Mouse (Mus musculus) cerebellum, adult 8-10 months (tissue): Measurements from ENCODE around the gene Ganab.
"Not testable (repeated sequence)": the region's sequence is repeated elsewhere in the genome, so short reads cannot be mapped to it uniquely, and the experiment has no call there.

ENCODE experiments used
- DNase-seq: peaks from one replicate; pipeline ENCODE4 v3.0.0; 2022

The Ganab gene

DNA sequence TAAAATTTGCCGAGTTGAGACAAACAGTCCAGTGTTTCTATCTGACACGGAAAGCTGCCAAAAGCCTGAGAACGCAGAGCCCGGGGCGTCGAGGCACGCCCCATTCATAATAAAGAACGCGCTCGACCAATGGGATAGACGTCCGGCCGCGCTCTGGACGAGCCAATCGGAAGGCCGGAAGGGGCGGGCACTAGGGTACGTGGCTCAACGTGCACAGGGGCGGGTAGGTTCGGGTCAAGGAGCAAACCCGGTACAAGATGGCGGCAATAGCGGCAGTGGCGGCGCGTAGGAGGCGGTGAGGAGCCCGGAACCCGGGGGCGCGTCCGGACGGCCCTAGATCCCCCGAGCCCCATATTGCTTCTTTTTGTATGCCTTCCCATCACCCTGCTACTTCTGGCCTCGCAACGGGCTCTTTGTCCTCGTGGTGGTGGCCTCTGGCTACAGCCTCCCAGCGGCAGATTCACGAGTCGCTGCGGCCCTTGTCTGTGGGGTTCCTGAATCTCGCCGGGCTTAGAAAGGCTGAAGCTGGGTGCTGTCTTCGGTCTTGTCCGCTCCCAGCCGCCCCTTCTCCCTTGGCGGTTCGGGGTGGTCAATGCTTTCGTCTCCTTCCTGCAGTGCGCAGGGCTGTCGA, at the start of gene Ganab:
Gene Ganab, plus strand, starts transcription at position 207 of the 631 bp plus-strand sequence.
- peak; percentile 93 for DNase-seq

DNA sequence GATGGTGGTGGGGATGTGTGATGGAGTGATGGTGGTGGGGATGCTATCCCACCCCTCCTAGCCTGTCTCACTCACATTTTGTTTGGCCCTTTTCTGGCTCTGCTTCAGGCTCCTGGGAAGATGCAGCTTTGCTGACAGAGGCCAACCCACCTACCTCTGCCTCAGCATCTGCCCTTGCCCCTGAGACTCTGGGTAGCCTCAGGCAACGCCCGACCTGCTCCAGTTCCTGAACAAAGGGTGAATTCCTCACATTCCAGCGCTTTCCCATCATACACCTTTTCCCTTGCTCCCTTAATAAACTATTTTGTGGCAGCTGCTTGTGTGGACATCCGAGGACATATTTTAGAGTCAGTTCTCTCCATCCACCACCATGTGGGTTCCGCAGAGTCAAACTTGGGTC, 49.5 kb upstream of the Ganab start:
- no peak for DNase-seq

DNA sequence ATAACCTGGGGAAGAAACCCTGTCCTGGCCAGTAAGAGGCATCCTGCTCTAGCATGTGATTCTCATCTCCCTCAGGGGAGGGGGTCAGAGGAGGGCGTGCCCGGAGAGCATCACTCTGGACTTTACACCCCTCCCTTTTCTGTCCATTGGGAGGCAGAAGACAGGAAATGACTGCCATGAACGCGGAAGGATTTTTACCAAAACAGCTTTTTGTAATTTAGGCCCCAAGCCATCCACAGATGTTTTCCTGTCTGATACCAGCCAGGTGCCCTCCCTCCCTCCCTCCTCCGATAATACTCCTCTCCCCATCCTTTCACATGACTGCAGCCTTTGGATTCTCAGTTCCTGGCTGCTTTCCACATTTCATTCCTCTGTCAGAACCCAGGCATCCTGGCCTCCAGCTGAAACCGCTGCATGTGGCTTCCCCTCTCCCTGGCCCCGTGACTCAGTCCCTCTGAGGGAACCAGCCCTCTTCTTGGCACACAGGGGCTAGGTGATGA, 47.4 kb upstream of the Ganab start, which contains the start of gene Lrrn4cl:
Gene Lrrn4cl, plus strand, starts transcription at position 367 of the 500 bp plus-strand sequence.
- DNase-seq, result no peak

DNA sequence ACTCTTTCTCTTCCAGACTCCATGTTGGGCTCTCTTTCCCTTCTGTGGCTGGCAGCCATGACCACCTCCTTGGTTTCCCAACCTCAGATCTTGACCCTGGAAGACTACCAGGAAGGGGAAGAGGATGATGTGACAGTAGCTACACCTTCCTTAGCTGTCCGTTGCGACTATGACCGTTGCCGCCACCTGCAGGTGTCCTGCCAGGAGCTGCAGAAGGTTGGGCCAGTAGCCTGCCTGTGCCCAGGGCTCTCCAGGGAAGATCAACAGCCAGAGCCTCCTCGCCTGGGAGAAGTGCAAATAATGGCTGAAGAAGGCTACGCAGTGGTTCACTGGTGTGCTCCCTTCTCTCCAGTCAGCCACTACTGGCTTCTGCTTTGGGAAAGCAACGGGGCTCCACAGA, 46.2 kb upstream of the Ganab start:
- no peak for DNase-seq

DNA sequence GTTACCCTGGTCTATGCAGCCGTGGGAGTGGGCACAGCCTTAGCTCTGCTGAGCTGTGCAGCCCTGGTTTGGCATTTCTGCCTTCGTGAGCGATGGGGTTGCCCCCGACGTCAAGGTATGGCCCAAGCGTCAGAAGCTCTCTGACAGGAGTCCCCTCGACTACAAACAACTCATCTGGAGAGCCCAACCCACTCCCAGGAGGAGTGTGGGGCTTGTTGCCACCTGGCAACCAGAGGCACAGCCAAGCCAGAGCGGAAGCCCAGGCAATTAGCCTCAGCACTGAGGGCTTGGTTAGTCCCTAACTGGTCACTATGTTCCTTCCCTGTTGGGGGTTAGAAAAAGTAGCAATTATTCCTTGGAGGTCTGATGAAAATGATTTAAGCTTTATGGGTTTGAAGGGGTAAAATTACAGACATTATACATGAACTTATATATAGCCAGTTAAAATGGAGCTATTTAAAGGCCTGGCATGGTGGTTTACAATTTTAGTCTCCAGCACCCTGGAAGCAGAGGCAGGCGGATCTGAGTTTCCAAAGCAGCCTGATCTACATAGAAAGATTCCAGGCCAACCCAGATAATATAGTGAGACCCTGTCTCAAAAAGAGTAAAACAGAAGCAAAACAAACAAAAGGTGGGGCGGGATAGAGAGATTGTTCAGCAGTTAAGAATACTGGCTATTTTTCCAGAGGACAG, 45.5 kb upstream of the Ganab start:
- no peak for DNase-seq

DNA sequence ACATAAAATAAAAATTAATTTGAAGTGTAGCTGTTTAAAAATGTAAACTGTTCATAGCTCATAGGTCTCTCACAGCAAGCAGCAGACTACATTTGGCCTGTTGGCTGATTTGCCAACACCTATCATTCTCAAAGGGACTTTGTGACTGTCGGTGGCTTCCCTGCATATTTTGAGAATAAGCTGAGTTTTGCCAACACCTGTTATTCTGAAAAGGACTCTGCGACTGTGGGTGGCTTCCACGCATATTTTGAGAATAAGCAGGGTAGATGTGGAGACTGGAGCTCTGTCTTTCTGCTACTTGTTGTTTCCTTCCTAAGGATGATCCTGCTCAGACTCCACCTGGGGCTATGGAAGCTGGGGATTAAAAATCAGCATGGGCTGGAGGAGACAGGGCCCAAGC, 44.8 kb upstream of the Ganab start:
- DNase-seq, result no peak

DNA sequence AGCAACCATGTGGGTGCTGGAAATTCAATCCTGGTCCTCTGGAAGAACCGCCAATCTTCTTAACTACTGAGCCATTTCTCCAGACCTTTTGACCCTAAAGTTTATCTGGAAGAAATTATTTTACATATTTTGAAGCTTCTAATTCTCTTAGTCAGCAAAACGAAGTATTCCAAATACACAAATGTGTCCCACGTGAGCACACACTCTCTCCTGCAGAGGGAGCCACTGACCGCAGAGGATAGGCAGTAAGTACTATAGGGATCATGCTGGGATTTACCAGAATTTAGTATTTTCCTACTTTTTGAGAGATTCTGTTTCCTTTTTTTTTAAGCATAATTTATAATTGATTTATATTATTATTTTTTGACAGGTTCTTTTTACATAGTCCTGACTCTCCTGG, 40.2 kb upstream of the Ganab start:
- DNase-seq, result no peak

DNA sequence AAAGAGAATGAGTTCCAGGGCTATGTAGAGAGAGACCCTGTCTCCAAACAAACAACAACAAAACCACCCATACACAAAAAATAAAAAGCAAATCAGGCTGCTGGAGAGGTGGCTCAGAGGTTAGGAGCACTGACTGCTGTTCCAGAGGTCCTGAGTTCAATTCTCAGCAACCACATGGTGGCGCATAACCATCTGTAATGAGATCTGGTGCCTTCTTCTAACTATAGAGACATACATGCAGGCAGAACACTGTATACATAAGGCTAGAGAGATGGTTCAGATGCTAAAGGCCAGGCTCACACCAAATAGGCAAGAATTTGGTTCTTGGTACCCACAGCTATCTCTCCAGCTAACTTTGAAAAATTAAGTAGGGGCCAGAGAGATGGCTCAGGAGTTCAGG, 38.9 kb upstream of the Ganab start:
- DNase-seq, result no peak

DNA sequence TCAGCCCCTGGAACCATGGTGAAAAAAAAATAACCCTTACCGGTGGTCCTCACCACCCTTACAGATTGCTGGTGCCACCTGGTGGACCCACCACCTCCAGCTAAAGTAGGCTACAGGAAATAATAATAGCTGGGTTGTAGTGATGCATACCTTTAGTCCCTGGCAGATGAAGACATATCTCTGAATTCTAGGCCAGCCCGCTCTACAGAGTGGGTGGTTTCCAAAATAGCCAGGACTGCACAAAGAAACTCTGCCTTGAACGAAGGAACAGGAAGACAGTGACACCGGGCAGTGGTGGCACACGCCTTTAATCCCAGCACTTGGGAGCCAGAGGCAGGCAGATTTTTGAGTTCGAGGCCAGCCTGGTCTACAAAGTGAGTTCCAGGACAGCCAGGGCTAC, 33.6 kb upstream of the Ganab start:
- DNase-seq, result no peak

DNA sequence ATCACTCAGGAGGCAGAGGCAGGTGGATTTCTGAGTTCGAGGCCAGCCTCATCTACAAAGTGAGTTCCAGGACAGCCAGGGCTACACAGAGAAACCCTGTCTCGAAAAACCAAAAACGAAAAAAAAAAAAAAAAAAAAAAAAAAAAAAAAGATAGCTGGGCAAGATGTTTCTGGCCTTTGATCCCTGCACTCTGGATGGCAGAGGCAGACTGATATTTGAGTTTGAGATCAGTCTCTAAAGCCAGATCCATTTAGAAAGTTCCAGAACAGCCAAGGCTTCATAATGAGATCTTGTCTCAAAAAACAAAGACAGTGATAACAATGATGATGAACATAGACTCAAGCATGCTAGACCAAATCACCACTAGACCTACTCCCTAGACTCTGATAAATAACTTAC, 27.5 kb upstream of the Ganab start:
- DNase-seq, result not testable (repeated sequence)

DNA sequence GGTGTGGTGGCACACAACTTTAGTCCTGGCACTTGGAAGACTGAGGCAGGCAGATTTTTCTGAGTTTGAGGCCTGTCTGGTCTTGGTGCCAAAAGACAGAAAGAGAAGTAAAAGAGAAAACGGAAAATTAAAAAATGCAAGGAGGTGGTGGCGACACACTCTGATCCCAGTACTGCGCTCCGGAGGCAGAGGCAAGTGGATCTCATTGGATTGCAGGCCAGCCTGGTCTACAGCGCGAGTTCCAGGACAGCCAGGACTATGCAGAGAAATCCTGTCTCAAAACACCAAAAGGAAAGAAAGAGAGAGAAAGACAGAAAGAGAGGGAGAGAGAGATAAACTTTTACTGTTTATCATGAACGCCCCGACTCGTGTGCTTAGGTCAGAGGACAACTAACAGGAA, 27.0 kb upstream of the Ganab start:
- no peak for DNase-seq

DNA sequence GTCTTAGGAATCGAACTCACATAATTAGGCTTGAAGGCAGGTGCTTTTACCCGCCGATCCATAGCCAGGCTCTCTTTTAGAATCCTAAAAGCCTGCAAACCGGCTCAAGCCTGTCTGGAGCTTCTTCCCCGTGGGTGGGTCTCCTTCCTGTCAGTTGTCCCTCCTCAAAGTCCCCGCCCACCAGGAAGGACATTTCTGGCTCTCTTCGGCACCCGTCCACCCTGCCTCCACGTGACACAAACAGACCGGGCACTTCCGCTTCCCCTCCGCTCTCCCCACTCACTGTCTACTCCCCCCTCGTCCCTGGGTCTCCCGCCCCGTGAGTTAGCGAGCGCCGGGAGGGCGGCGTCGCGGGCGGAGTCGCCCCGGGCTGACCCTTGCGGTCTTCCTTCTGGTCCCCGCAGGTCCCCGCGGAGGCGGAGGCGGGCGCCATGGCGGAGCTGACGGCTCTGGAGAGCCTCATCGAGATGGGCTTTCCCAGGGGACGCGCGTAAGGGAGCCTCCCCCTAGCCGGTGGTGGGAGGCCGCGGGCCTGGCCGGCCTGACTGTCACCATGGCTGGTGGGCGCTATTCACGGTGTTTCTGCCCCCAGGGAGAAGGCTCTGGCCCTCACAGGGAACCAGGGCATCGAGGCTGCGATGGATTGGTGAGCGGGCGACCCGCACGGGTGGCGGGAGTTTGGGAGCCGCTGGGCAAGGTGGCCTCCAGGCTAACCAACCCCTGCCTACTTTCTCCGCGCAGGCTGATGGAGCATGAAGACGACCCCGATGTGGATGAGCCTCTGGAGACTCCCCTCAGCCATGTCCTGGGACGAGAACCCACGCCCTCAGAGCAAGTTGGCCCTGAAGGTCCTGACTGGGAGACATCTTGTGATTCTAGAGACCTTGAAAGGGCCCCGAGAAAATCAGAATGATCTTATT, 26.3 kb upstream of the Ganab start, which contains the start of gene Ubxn1:
Gene Ubxn1, plus strand, starts transcription at position 230 of the 920 bp plus-strand sequence.
- peak; percentile 95 for DNase-seq

DNA sequence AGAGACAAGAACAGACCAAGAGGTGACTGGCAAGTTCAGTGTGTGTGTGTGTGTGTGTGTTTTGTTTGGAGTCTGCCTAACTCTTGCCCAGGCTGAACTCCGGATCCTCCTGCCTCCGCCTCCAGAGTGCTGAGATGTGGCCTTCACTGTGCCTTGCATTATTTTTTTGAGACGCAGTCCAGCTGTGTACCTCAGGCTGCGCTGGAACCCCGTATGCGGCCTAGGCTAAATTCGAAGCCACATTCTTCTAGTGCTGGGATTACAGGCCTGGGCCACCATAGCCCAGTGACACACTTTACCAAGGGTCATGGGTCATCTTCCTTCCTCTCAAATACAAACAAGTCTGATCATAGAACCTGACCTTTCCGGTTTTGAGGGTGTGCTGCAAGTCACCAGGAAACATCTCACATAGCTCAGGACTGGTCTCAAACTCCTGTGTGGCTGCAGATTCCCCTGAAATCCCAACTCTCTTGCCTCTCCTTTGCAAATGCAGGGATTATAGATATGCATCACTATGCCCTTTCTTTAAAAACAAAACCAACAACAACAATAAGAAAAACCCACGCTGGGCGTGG, 25.5 kb upstream of the Ganab start:
- no peak for DNase-seq

DNA sequence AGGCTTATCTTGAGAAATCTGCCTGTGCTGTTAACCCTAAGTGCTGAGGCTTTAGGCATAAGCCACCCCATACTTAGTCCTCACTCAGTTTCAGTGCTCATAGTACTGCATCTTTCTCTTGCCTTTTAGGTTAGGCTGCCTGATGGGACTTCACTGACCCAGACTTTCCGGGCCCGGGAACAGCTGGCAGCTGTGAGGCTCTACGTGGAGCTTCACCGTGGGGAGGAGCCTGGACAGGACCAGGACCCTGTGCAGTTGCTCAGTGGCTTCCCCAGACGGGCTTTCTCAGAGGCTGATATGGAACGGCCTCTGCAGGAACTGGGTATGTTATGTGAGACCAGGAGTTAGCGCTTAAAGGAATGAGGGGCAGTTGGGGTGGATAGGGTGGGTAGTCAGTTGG, 22.8 kb upstream of the Ganab start:
- DNase-seq, result no peak

DNA sequence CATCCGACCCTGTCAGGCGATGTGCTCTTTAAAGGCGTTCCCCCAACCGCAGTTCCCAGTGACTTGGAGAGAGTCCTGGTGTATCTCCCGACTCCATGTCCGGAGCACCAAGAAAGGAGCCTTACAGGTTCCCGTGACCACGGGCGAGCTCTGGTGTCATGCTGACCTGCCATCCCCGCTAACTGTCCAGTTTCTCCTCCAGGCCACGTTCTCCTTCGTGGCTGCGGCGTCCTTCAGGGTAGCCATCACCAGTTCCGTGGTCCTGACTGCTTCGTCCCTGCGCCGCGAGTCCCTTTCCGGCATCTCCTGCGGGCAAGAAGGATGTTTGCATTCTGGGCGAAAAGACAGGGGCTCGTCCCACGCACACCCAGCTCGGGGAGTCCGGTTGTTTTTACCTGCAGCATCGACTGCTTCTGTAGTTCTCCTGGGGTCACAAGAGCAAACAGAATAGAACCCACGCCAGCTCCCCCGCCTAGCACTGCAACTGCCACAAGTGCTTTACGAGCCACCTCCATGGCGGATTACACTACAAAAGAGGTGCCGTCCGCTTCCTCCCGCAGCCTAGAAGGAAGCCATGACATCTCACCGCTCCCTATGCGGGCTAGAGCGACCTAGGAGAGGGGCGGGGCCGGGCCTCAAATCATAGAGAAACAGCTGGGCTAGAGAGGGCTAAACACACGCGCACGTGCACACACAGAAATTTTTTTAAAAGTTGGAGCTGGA, 17.4 kb upstream of the Ganab start, which contains the start of gene Uqcc3:
Gene Uqcc3, minus strand, starts transcription at position 613 of the 723 bp plus-strand sequence.
- DNase-seq, result peak; percentile 86

DNA sequence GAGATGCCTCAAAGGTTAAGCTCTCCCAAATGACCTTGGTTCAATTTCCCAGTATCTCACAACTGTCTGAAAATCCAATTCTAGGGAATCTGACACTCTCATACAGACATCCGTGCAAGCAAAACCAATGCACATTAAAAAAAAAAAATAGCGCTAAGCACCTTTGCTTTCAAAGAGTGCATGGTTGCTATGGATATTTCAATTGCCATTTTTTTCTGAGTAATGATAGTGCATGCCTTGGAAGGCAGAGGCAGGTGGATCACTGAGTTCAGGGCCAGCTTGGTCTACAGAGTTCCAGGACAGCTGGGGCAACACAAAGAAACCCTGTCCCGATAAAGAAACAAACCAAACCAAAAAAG, 16.9 kb upstream of the Ganab start:
- DNase-seq, result no peak

DNA sequence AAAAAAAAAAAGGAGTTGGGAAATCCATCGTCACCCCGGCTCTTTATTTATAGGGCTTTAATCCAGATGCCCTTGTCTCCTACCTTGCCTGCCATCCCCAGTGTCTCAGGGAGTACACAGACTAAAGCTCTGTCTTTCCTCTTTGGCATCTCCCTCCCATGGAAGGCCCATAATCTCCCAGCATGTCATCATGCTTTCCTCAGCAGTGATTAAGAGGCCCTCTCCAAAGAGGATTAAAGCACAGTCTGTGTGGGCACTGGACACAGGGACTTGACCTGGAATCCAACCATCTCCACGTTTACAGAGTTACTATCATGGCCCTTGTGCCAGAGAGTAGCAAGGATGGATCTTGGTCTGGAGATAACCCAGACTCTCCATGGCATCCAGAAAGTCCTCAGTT, 14.3 kb upstream of the Ganab start, which contains the start of the genes Lbhd1 and Gm49403:
Gene Lbhd1, plus strand, starts transcription at position 117 of the 400 bp plus-strand sequence.
Gene Gm49403, plus strand, starts transcription at position 315 of the 400 bp plus-strand sequence.
- no peak for DNase-seq

DNA sequence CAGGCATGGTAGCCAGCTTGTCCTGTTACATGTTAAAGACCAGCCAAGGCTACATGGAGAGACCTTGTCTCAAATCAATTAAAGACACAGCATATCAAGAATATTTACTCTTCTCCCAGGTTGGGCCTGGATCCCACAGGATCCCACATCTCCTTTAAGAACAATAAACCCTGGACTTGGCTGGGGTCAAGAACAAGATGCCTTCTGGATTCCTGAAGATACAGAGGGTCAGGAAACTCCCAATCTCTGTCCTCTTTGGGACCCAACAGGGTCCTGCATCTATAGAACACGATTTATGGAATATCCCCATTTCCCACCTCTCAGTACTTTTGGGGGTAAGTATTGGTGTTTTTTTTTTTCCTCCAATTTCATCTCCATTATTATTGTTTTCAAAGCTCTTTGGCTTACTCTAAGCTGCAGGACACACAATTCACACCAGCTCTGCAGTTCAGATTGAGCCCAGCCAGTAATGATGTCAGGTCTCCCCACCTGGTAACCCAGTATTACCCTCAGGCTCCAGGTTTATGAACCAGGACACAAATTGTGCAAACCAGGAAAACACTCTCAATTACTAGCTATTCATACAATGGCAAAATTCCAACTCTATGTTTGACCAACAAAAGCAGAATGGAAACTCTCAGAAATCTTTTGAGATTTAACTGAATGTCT, 10.8 kb upstream of the Ganab start:
- DNase-seq, result no peak

DNA sequence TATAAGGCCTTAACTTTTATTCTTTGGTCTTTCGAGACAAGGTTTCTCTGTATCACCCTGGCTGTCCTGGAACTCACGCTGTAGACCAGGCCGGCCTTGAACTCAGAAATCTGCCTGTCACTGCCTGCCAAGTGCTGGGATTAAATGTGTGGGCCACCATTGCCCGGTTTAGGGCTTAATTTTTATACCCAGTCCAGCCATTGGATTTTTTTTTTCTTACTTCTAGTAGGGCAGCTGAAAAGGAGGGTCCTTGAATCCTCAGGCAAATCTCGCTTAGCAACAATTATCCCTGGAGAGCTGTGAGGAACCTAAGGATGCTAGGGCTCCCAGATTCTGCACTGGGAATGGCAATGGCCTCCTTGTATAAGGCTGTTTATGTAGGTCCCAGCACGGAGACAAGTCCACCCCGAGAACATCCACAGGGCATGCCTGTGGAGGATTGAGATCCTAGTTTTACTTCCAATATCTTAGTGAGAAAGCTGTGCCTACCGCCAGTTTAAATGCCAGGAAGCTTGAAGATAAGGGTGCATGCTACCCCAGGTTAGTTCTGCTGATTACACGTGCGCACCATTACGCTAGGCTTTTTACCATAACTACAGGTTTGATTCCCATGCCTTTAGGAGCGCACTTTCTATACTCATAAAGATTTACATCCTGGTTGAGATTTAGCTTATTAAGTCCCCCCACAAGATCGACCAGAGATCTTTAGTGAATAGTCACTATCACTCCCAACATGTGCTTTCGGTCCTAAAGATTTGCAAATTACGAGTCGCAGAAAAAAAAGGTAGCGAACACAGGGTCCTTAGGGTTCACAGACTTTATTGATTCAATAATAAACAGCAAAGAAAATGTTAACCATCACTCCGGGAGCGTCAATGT, 10.0 kb upstream of the Ganab start:
- no peak for DNase-seq
